Mouse (Mus musculus): ENCODE results near the gene Rif1. TPM values are rescaled to one million over a fixed set of nuclear protein-coding genes. Genes with fewer than 3 reads are reported as not detected.

Rif1 gene
- polyA plus RNA-seq (2014; fragmentation: Nextera tagmentation; extraction: Ambion mirVana), result 39.4 and 44.1 TPM in 2 replicates

DNA sequence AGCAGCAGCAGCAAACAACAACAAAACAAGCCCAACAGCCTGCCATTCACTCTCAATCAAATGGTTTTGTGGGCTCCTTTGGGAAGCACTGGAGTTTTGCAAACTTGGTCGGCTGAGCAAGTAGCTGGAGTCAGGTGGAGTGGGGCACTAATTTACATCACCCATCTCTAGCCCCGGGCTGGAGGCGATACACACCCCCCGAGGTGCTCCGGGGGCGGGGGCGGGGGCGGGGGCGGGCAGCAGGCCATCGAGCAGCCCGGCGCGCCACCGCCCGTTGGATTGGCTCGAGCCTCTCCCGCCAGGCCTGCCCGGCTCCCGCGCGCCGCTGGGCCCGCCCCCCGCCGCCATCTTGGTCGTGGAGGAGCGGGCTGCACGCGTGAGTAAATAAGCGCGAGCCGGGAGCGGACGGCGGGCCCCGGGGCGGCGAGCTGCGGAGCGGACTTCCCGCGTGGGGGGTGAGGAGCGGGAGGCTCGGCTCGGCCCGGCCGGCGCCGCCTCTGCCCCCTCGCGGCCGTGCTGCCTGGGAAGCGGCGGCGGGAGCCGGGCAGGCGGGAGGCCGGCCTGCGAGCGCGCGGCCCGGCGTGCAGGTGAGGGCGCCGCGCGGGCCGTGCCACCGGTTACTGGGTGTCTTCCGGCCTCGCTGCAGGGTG is at the start of gene Rif1:
TSS of gene Rif1 (plus strand) at position 342 of the 650 bp plus-strand sequence.
- peak within 1 kb of the TSS; percentile 70 for H3K4me2 ChIP-seq (ENCODE audit: low read depth)
- peaks cover 3% of the 10 kb centered on the region; the same call in 1 of the 2 replicates for H3K36me3 ChIP-seq (ENCODE audit: control insufficient read depth, insufficient read depth, low read length)
- H3K9ac ChIP-seq (ENCODE audit: low read length), result peak within 1 kb of the TSS; percentile 95
- DNase-seq (ENCODE audit: low spot score) (peak; percentile 91), ATAC-seq (ENCODE audit: insufficient read depth, low FRiP score, low TSS enrichment) (peak; percentile 96)
- peak within 1 kb of the TSS; percentile 70 for H3K27ac ChIP-seq (ENCODE audit: low read depth, low read length)
- under 1% methylated on average over 57 of the region's 72 CpGs for WGBS
- H3K4me3 ChIP-seq (ENCODE audit: low read depth, low read length), result peak within 1 kb of the TSS; percentile 99
- H3K27me3 ChIP-seq (ENCODE audit: control insufficient read depth, insufficient read depth, low read length), result no peaks in the 10 kb centered on the region
- H3K9me3 ChIP-seq (ENCODE audit: control insufficient read depth, low read length), result no peaks in the 10 kb centered on the region
- 0 out of 2 replicates have a peak, but pooled peaks cover 9% of the 10 kb centered on the region for H3K4me1 ChIP-seq (ENCODE audit: control insufficient read depth, insufficient read depth, low read length)

DNA sequence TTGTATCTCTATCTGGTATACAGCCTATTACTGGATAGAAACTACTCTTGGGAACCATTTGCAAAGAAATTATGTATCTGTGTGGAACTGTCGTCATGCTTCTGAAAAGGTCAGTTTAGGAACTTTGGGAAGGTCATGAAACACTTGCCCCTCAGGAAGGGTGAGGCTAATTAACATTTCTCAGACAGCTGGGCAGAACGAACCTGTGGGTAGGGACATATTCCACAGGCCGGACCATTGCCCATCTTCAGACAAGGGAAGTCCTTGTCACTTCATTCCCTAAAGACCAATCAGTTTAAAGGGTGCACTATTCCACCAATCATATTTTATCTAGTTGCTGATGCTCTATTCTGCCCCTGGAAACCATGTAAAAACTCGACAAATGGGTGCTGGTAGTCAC is 45.6 kb upstream of the Rif1 start:
- no peak overlapping the region for H3K4me2 ChIP-seq (ENCODE audit: low read depth)
- no peak for ATAC-seq (ENCODE audit: insufficient read depth, low FRiP score, low TSS enrichment)
- H3K4me1 ChIP-seq (ENCODE audit: control insufficient read depth, insufficient read depth, low read length), result no peaks in the 10 kb centered on the region
- no peaks in the 10 kb centered on the region for H3K9me3 ChIP-seq (ENCODE audit: control insufficient read depth, low read length)
- WGBS, result 82% methylated on average over 4 of the region's 4 CpGs
- no peak overlapping the region for H3K27ac ChIP-seq (ENCODE audit: low read depth, low read length)
- DNase-seq (ENCODE audit: low spot score), result no peak
- H3K9ac ChIP-seq (ENCODE audit: low read length), result no peak overlapping the region
- no peak overlapping the region for H3K4me3 ChIP-seq (ENCODE audit: low read depth, low read length)
- no peaks in the 10 kb centered on the region for H3K36me3 ChIP-seq (ENCODE audit: control insufficient read depth, insufficient read depth, low read length)
- H3K27me3 ChIP-seq (ENCODE audit: control insufficient read depth, insufficient read depth, low read length), result no peaks in the 10 kb centered on the region

DNA sequence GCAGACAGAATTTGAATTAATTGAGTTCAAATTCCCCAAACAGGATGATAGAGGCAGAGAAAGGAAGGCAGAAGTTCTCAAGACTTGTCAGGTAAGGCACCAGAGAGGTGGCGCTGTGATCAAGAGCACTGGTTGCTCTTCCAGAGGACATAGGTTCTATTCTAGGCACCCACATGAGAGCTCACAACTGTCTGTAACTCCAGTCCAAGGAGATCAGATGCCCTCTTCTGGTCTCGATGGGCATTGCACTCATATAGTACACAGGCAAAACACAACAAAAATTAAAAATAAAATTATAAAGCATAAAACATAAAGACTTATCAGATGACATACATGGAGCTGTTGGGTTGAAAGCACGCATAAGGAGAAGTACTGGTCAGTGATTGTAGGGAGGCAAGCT is 43.2 kb upstream of the Rif1 start:
- ATAC-seq (ENCODE audit: insufficient read depth, low FRiP score, low TSS enrichment), result no peak
- H3K27ac ChIP-seq (ENCODE audit: low read depth, low read length), result no peak overlapping the region
- no peaks in the 10 kb centered on the region for H3K27me3 ChIP-seq (ENCODE audit: control insufficient read depth, insufficient read depth, low read length)
- no peaks in the 10 kb centered on the region for H3K36me3 ChIP-seq (ENCODE audit: control insufficient read depth, insufficient read depth, low read length)
- WGBS, result 87% methylated on average over 3 of the region's 3 CpGs
- H3K4me2 ChIP-seq (ENCODE audit: low read depth), result no peak overlapping the region
- DNase-seq (ENCODE audit: low spot score), result no peak
- H3K9me3 ChIP-seq (ENCODE audit: control insufficient read depth, low read length), result no peaks in the 10 kb centered on the region
- no peak overlapping the region for H3K4me3 ChIP-seq (ENCODE audit: low read depth, low read length)
- no peaks in the 10 kb centered on the region for H3K4me1 ChIP-seq (ENCODE audit: control insufficient read depth, insufficient read depth, low read length)
- H3K9ac ChIP-seq (ENCODE audit: low read length), result no peak overlapping the region

DNA sequence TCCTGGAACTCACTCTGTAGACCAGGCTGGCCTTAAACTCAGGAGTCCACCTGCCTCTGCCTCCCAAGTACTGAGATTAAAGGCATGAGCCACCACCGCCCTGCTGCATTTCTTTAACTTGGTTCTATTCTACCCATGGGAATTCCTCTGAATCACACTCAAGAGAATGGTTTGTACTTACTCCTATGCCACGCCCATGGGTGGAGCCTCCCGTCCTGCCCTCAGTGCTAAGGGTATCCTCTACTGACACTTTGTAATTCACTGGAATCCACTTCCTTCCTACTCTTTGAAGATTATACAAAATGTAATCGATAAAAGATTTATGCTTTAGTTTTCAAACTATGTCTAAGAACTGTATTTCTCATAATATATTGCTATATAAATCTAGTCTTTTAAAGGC is 41.1 kb upstream of the Rif1 start:
- no peaks in the 10 kb centered on the region for H3K9me3 ChIP-seq (ENCODE audit: control insufficient read depth, low read length)
- H3K9ac ChIP-seq (ENCODE audit: low read length), result no peak overlapping the region
- 84% methylated on average over 4 of the region's 4 CpGs for WGBS
- H3K4me1 ChIP-seq (ENCODE audit: control insufficient read depth, insufficient read depth, low read length), result no peaks in the 10 kb centered on the region
- H3K27me3 ChIP-seq (ENCODE audit: control insufficient read depth, insufficient read depth, low read length), result no peaks in the 10 kb centered on the region
- H3K4me2 ChIP-seq (ENCODE audit: low read depth), result no peak overlapping the region
- no peaks in the 10 kb centered on the region for H3K36me3 ChIP-seq (ENCODE audit: control insufficient read depth, insufficient read depth, low read length)
- DNase-seq (ENCODE audit: low spot score), result no peak
- no peak for ATAC-seq (ENCODE audit: insufficient read depth, low FRiP score, low TSS enrichment)
- no peak overlapping the region for H3K4me3 ChIP-seq (ENCODE audit: low read depth, low read length)
- no peak overlapping the region for H3K27ac ChIP-seq (ENCODE audit: low read depth, low read length)

DNA sequence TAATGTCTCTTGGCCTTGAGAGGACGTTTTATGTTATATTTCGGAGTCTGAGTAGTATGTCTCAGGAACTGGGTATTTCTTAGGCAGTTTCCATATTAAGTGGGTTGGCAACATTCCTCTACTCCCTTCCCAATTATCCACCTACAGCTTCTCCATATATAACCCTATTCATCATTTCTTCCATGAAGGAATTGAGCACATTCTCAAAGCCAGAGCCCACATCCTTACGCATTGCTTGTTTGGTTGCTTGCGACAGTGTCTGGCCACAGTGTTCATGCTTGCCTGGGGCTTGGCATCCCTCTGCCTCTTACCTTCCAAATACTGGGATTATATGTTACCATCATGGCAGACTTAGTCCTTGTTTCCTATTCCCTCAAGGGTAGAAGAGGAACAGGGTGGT is 38.0 kb upstream of the Rif1 start:
- no peak overlapping the region for H3K4me3 ChIP-seq (ENCODE audit: low read depth, low read length)
- no peak overlapping the region for H3K27ac ChIP-seq (ENCODE audit: low read depth, low read length)
- no peaks in the 10 kb centered on the region for H3K9me3 ChIP-seq (ENCODE audit: control insufficient read depth, low read length)
- ATAC-seq (ENCODE audit: insufficient read depth, low FRiP score, low TSS enrichment) (no peak), DNase-seq (ENCODE audit: low spot score) (no peak)
- H3K36me3 ChIP-seq (ENCODE audit: control insufficient read depth, insufficient read depth, low read length), result no peaks in the 10 kb centered on the region
- 88% methylated on average over 4 of the region's 4 CpGs for WGBS
- peaks cover 6% of the 10 kb centered on the region; the same call in 1 of the 2 replicates for H3K4me1 ChIP-seq (ENCODE audit: control insufficient read depth, insufficient read depth, low read length)
- H3K27me3 ChIP-seq (ENCODE audit: control insufficient read depth, insufficient read depth, low read length), result no peaks in the 10 kb centered on the region
- H3K9ac ChIP-seq (ENCODE audit: low read length), result no peak overlapping the region
- H3K4me2 ChIP-seq (ENCODE audit: low read depth), result no peak overlapping the region

DNA sequence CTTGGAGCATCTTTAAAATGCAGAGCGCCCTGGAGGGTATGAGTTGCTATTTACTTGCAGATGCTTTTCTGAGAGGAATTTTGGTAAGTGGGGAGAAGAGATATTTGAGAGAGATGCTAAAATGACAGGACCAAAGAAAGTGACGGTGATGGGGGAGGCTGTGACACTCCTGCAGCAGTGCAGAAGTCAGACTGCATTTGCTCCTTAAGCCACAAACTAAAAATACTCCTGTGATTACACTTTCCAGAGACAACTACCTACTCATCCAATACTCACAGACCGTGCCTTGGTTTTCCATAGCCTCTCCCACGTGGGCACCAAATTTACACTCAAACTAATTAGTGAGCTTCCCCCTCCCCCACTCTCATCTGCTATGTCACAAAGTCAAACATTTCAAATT is 37.5 kb upstream of the Rif1 start:
- no peak overlapping the region for H3K4me3 ChIP-seq (ENCODE audit: low read depth, low read length)
- WGBS, result 84% methylated on average over 4 of the region's 4 CpGs
- no peak overlapping the region for H3K4me2 ChIP-seq (ENCODE audit: low read depth)
- ATAC-seq (ENCODE audit: insufficient read depth, low FRiP score, low TSS enrichment), result no peak
- H3K27me3 ChIP-seq (ENCODE audit: control insufficient read depth, insufficient read depth, low read length), result no peaks in the 10 kb centered on the region
- H3K9ac ChIP-seq (ENCODE audit: low read length), result no peak overlapping the region
- H3K27ac ChIP-seq (ENCODE audit: low read depth, low read length), result no peak overlapping the region
- H3K4me1 ChIP-seq (ENCODE audit: control insufficient read depth, insufficient read depth, low read length), result peaks cover 6% of the 10 kb centered on the region; the same call in 1 of the 2 replicates
- no peak for DNase-seq (ENCODE audit: low spot score)
- no peaks in the 10 kb centered on the region for H3K9me3 ChIP-seq (ENCODE audit: control insufficient read depth, low read length)
- H3K36me3 ChIP-seq (ENCODE audit: control insufficient read depth, insufficient read depth, low read length), result no peaks in the 10 kb centered on the region

DNA sequence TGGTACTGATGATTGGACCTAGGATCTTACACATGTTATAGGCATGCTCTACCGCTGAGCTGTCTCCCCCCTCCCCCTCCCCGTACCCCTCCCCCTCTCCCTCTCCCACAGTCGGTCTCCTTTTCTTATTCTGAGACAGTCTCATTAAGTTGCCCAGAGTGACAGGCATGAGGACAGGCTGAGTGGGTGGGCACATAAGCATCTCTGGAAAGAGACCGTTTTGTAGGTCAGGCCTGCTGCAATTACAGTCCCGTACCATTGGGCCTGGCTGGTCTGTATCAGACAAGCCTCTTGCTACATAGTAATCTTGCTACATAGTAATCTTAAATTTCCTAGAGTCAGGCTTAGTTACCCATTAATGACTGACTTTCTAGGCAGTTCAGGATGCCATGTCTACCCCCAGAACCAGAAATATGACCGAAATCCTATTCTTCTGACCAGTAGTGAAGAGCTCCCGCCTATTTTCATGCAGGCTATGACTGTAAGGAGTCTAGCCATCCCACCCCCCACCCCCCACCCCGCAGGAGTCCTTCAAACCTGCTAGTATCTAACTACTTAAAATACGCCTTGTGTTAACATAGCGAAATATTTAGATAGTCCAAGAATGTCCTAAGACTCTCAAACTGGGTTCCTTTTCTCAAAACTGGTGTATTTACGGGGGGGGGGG is 35.6 kb upstream of the Rif1 start:
- peak overlapping the region; percentile 56 for H3K4me2 ChIP-seq (ENCODE audit: low read depth)
- H3K4me3 ChIP-seq (ENCODE audit: low read depth, low read length), result no peak overlapping the region
- ATAC-seq (ENCODE audit: insufficient read depth, low FRiP score, low TSS enrichment), result peak; percentile 64
- H3K4me1 ChIP-seq (ENCODE audit: control insufficient read depth, insufficient read depth, low read length), result peaks cover 6% of the 10 kb centered on the region; the same call in 1 of the 2 replicates
- no peaks in the 10 kb centered on the region for H3K36me3 ChIP-seq (ENCODE audit: control insufficient read depth, insufficient read depth, low read length)
- H3K9ac ChIP-seq (ENCODE audit: low read length), result no peak overlapping the region
- peak; percentile 22 for DNase-seq (ENCODE audit: low spot score)
- H3K27ac ChIP-seq (ENCODE audit: low read depth, low read length), result no peak overlapping the region
- no peaks in the 10 kb centered on the region for H3K9me3 ChIP-seq (ENCODE audit: control insufficient read depth, low read length)
- H3K27me3 ChIP-seq (ENCODE audit: control insufficient read depth, insufficient read depth, low read length), result no peaks in the 10 kb centered on the region
- 47% methylated on average over 10 of the region's 11 CpGs for WGBS

DNA sequence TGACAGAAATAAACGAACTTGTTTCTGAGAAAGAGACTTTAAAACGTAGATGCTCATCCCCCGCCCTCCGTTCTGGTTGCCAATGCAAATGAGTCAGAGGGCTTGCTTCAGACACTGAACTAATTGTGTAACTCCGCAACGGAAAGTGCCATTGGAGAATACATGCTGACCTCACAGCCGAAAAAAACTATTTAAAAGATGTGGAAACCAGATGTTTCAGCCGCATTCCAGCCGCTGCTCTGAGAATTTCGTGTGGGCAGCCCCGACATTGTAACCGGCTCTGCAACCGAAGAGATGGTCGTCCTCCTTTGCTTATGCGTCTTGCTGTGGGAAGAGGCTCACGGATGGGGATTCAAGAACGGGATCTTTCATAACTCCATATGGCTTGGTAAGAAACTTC is 34.8 kb upstream of the Rif1 start, which contains the start of gene Tnfaip6:
TSS of gene Tnfaip6 (plus strand) at position 128 of the 400 bp plus-strand sequence.
- Histone ChIP-seq H3K9me3 (ENCODE audit: control insufficient read depth, low read length) (no peaks in the 10 kb centered on the region), H3K4me3 (ENCODE audit: low read depth, low read length) (peak within 1 kb of the TSS; percentile 40), H3K4me1 (ENCODE audit: control insufficient read depth, insufficient read depth, low read length) (peaks cover 6% of the 10 kb centered on the region; the same call in 1 of the 2 replicates), H3K9ac (ENCODE audit: low read length) (peak within 1 kb of the TSS; percentile 54), H3K27ac (ENCODE audit: low read depth, low read length) (no peak within 1 kb of the TSS), H3K36me3 (ENCODE audit: control insufficient read depth, insufficient read depth, low read length) (no peaks in the 10 kb centered on the region), H3K4me2 (ENCODE audit: low read depth) (peak within 1 kb of the TSS; percentile 56), H3K27me3 (ENCODE audit: control insufficient read depth, insufficient read depth, low read length) (no peaks in the 10 kb centered on the region)
- peak; percentile 42; the same call in 1 of the 2 replicates for ATAC-seq (ENCODE audit: insufficient read depth, low FRiP score, low TSS enrichment)
- peak; percentile 68 for DNase-seq (ENCODE audit: low spot score)
- 1% methylated on average over 17 of the region's 17 CpGs for WGBS
